Mouse (Mus musculus) bone marrow, adult 2 months (tissue): ENCODE measurements around the gene Nfix.

Experiments used
- CTCF ChIP-seq: fragments of 200-500 bp; IDR thresholded peaks from 2 replicates; pipeline ENCODE4 v1.5.1; 2011; ENCODE audit warnings: low read length, control low read depth; ENCODE audit not compliant: control insufficient read depth, insufficient read depth
- POLR2A ChIP-seq: fragments of 200-500 bp; IDR thresholded peaks from 2 replicates; pipeline ENCODE4 v1.6.1; 2011; ENCODE audit warnings: low read depth, mild to moderate bottlenecking, control low read depth, low read length, borderline replicate concordance; ENCODE audit not compliant: control insufficient read depth

- TF ChIP-seq POLR2A = peak; percentile 65; the same call in 1 of the 2 replicates
- no peak for TF ChIP-seq CTCF
These were observed 136.4 kb downstream of the Nfix start for GRCm38 (mm10) chr8:84663483-84664327.
